Mouse (Mus musculus) G1E (cell line): ENCODE measurements at regions not wholly inside any gene's neighbourhood (a gene's known extent, or its start where the extent isn't known, plus 50 kb on each side); places are given as distances from the start of the nearest gene placed in this dataset.

Experiments used
- CTCF ChIP-seq: IDR thresholded peaks from 2 replicates; pipeline ENCODE4 v1.5.1; 2012; ENCODE audit warnings: low read depth, low read length, inconsistent platforms, mixed read lengths
- POLR2AphosphoS5 ChIP-seq: IDR thresholded peaks from 2 replicates; pipeline ENCODE4 v1.6.1; 2012; ENCODE audit warnings: low read depth, low read length, inconsistent platforms; ENCODE audit not compliant: insufficient replicate concordance
- TAL1 ChIP-seq: conservative IDR thresholded peaks from 2 replicates; pipeline ENCODE4 v1.6.1; 2012; ENCODE audit warnings: low read depth, low read length, inconsistent platforms, mixed read lengths

GRCm38 (mm10) chr9:112723346-112723745 lies 487.6 kb upstream of the Arpp21 start:
- TF ChIP-seq CTCF, result no peak
- no peak for TF ChIP-seq POLR2AphosphoS5
- no peak for TF ChIP-seq TAL1
